Mouse (Mus musculus): ENCODE data around the gene Edc4.
A peak's percentile ranks its signal among the peaks of the same experiment; 100 is the strongest.
"Not testable (repeated sequence)": the region's sequence is repeated elsewhere in the genome, so short reads cannot be mapped to it uniquely, and the experiment has no call there.

The Edc4 gene

DNA sequence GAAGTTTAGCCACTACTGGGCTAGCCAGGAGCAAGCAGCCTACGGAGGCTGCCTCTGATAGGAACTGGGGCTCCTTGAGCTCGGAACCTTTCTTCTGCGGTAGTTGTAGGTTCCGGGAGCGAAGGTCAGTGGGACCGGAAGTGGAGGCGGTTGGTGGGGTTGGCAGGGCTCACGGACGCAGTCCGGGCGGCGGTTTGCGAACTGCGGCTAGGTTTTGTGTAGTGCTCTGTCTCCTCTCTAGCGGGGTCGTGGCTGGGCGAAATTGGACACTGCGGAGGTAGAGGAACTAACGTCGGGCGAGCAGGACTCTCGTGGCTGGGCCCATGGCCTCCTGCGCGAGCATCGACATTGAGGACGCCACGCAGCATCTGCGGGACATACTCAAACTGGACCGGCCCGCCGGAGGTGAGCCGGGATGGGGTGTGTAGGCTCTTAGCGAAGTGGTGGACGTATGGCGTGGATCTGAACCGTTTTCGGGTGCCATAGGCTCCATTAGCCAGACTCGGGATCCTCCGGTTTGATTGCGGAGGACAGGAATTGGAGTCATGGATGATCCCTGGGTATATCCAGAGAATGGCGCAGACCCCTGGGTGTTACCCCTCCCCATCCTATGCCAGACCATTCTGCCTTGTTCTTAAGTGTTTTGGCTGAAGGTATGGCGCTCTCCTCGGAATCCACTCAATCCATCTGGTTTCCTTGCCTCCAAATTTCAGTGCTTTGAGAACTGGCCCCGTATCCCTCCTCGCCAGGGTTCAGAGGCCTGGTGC lies at the start of gene Edc4:
TSS of gene Edc4 (plus strand) at position 128 of the 767 bp plus-strand sequence.
- DNase-seq (ENCODE audit: low read depth), result peak; percentile 94

DNA sequence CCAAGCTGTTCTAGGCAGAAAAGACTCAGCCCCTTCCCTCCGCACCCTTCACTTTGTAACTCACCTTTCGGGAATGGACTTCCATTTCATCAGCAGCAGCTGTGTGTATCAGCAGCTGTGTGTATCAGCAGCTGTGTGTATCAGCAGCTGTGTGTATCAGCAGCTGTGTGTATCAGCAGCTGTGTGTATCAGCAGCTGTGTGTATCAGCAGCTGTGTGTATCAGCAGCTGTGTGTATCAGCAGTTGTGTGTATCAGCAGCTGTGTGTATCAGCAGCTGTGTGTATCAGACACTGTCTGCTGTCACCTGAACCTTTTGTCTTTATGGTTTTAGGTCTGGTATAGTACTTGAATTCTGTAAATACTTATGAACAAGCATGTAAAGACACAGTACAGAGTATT lies 46.9 kb upstream of the Edc4 start:
- DNase-seq (ENCODE audit: low read depth), result not testable (repeated sequence)

DNA sequence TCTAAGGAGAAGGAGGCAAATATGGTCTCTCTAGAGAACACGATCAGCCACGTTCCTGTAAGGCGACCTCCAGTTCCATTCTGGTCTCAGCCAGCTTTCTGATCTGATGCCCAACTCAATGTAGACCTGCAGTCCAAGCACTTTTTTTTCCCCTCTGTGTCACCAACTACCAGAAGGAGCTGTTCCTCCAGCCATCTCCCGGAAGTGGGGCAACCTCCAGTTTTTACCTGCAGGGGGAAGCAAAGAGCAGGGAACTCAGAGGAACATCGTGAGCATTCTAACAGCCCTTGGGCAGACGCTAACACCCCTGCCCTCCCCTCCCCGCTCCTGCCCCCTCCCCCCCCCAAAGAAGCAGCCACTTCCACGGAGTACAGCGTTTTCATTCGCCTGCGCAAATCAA lies 45.4 kb upstream of the Edc4 start:
- peak; percentile 94 for DNase-seq (ENCODE audit: low read depth)

DNA sequence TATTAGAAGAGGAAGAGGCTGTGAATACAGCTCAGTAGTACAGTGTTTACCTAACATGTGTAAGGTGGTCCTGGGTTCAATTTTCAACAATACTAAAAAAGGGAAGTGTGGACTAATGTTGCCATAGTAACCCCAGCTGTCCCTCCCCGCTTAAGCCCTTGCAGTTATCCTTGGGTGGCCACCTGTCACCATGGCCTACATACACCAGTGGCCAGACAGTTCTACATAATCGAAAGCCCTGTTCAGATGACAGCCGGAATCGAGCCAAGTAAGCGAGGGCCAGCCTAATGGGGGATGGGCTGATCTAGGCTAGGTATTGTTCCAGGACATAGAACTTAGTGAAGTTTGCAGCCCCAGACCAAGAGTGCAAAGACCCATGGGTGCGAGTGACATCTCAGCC lies 43.7 kb upstream of the Edc4 start:
- no peak for DNase-seq (ENCODE audit: low read depth)

DNA sequence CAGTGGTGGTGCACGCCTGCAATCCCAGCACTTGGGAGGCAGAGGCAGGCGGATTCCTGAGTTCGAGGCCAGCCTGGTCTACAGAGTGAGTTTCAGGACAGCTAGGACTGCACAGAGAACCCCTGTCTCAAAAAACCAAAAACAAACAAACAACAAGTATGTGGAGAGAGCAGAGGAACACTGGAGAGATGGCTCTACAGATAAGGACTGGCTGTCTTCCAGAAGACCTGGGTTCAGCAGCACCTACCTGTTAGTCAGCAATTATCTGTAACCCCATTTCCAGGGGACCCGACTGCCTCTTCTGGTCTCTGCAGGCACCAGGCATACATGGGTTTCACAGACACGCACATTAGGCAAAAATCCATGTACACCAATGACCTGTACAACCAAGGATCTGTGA lies 41.5 kb upstream of the Edc4 start:
- DNase-seq (ENCODE audit: low read depth), result no peak

DNA sequence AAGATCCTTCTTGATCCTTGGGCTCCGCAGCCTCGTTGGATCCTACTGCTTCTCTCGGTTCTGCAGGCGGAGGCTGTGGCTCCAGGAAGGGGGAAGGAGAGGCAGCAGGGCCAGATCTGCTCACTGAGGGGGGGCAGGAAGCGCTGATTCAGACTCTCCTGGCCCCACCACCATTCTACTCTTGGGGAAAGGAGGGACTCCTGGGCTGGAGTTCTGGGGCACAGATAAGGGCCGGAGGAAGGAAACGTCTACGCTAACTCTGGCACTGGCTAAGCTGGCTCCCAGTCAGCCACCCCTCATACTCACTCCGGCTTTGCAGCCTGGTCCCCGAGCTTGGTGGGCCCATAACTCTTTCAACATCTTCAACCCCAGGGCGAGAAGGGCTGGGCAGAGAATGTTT lies 34.0 kb upstream of the Edc4 start:
- no peak for DNase-seq (ENCODE audit: low read depth)

DNA sequence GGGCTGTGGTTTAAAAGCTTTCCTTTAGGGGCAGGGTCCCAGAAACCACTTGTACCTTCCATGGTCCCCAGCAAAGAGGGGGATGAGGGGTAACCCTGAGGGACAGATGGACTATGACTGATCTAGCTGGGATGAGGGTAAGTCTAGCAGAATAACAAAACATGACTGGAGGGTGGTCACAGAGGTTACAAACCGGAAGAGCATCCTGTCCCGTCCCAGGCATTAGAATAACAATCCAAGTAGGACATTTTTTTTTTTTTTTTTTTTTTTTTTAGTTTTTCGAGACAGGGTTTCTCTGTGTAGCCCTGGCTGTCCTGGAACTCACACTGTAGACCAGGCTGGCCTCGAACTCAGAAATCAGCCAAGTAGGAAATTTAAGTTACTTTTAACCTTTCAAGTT lies 30.7 kb upstream of the Edc4 start:
- no peak for DNase-seq (ENCODE audit: low read depth)

DNA sequence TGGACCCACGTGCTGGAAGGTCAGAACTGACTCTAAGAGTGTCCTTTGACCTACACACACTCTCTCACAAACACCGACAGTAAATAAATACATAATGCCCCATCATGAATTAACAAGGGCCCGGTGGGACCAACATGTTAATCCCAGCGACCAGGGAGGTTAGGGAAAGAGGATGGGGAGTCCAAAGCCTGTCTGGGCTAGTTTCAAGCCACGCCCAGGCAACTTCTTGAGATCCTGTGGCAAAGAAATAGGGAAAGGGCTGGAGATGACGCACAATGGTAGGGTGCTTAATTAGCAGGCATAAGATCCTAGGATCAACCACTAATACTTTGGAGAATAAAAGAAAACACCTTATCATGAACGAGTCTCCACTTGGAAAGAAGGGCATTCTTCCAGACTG lies 30.1 kb upstream of the Edc4 start:
- DNase-seq (ENCODE audit: low read depth), result no peak

DNA sequence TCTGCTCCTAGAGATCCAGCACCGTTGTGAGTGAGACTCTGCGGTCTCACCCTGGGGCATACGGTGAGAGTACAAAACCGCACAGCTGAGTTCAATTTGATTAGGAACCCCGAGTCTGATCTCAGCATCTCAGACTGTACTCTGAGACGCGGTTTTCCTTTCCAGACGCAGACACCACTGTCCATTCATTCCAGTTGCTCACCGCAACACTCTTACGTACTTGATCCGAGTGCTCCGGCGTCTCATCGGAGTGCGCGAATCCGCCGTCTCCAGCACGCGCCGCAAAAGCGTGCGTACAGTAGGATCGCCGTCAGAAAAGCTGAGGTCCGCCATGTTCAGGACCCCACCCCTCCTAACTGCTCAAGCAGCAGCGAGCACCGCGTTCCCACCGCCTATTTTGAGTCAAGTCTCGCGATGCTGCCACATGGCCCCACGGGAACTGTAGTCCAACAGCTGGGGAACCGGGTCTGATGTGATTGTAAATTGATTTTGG lies 29.0 kb upstream of the Edc4 start:
- DNase-seq (ENCODE audit: low read depth), result peak; percentile 94

DNA sequence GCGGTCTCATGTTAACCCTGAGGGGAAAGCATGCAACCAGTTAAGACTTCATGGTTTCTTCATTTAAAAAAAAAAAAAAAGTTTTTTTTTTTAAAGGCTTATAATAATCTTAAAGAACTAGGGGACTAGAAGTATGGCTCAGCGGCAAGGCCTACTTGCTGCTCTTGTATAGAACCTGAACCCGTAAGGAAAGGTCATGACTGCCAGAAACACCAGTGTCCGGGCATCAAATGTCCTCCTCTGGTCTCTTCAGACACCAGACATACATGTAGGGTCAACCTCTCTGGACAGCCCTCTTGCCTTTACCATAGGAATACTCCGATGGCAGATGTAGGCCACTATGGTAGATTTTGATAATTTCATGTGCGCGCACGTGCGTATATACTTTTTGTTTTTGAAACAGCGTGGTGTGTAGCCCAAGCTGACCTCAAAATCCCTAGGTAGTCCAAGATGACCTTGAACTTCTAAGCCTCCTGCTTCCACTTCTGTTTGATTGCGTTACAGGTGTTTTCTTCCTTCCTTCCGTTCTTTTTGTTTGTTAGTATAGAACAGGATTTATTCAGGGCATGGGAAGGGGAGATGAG lies 28.4 kb upstream of the Edc4 start:
- DNase-seq (ENCODE audit: low read depth), result no peak

DNA sequence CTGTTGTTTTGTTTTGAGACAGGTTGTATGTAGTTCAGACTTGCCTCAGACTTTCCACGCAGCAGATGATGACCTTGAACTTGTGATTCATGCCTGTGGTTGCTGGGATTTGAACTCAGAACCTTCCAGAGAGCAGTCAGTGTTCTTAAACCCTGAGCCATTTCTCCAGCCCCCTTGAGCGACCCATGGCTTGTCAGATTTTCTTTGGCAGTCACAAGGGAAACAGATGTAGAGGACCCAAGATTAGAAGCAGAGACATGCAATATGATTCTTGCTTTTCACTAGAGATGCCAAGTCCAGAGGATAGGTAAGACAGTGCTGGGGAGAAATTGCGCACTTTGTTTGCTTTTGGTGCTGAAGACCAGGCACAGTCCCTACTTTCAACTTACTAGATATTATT lies 27.5 kb upstream of the Edc4 start, which contains the start of gene Cenpt:
TSS of gene Cenpt (minus strand) at position 101 of the 400 bp plus-strand sequence.
- DNase-seq (ENCODE audit: low read depth), result no peak

DNA sequence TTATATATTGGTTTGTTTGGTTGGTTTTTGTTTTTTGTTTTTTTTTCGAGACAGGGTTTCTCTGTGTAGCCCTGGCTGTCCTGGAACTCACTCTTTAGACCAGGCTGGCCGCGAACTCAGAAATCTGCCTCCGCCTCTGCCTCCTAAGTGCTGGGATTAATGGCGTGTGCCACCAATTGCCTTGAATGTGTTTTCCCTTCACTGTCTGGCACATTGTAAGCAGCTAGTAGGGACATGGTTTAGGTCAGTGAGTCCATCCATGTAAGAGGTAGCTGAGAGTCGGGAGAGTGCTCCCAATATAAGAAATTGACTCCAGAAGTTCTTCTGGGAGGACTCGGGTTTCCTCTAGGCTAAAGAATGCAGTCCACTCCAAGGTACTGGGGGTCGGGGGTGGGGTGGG lies 26.4 kb upstream of the Edc4 start:
- DNase-seq (ENCODE audit: low read depth), result no peak

DNA sequence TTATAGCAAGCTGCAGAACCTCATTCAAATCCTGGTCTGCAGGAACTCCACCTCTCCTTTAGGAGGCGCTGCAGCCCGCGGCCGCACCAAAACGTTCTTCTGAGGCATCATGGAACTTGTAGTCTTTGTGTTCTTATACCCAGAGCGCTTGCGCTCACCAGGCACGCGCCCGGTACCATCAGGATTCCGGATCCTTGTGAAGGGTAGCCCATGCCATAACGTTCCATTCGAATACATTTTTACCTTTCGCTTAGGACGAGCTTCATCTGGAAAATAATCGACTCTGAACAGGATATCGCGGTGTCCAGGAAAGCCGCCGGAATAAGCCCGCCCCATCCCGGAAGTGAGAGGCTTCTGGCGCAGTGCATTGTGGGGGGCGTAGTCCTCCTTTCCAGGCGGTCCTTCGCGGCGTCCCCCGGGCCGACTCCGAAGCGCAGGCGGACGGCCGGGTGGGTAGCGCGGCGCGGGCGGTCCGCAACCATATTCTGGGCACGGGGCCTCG lies 25.9 kb upstream of the Edc4 start, which contains the start of gene Thap11:
TSS of gene Thap11 (plus strand) at position 418 of the 502 bp plus-strand sequence.
- peak; percentile 97 for DNase-seq (ENCODE audit: low read depth)

DNA sequence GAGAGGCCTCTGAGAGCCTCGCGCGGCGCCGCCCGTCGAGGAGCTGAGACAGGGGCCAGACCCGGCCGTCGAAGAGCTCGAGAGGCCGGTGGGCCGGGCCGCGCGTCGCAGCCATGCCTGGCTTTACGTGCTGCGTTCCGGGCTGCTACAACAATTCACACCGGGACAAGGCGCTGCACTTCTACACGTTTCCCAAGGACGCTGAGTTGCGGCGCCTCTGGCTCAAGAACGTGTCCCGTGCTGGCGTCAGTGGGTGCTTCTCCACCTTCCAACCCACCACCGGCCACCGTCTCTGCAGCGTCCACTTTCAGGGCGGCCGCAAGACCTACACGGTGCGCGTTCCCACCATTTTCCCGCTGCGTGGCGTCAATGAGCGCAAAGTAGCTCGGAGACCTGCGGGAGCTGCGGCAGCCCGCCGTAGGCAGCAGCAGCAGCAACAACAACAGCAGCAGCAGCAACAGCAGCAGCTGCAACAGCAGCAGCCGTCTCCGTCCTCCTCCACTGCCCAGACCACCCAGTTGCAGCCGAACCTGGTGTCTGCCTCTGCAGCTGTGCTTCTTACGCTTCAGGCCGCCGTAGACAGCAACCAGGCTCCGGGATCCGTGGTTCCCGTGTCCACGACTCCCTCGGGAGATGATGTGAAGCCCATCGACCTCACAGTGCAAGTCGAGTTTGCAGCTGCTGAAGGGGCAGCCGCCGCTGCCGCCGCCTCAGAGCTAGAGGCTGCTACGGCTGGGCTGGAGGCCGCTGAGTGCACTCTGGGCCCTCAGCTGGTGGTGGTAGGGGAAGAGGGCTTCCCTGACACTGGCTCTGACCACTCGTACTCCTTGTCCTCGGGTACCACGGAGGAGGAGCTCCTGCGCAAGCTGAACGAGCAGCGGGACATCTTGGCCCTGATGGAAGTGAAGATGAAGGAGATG lies 25.2 kb upstream of the Edc4 start:
- no peak for DNase-seq (ENCODE audit: low read depth)

DNA sequence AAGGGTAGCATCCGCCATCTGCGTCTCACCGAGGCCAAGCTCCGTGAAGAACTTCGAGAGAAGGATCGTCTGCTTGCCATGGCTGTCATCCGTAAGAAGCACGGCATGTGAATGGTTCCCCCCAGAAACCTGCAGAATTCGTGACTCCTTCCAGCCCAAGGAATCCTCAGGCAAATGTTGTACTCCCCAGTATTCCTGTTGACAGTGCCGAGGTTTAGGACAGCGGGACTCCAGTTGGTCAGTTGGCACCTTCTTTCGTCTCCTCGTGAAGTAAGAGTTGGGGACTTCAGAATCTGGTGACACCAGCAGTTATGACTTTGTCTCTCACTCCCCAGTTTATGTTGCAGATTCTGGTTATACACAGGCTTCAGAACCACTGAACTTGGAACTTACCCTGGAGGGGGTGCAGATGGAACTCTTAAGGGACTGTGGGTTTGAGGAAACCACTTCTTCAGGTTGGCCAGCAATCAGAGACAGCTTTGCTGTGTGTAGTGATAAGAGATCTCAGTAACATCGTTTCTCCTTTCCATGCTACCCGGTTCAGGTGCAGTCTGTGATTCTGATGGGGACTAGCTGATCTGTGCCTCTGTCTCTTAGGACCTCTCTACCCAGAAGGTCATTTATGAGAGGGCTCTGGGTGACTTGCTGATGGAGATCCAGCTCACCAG lies 24.4 kb upstream of the Edc4 start:
- DNase-seq (ENCODE audit: low read depth), result peak; percentile 41

DNA sequence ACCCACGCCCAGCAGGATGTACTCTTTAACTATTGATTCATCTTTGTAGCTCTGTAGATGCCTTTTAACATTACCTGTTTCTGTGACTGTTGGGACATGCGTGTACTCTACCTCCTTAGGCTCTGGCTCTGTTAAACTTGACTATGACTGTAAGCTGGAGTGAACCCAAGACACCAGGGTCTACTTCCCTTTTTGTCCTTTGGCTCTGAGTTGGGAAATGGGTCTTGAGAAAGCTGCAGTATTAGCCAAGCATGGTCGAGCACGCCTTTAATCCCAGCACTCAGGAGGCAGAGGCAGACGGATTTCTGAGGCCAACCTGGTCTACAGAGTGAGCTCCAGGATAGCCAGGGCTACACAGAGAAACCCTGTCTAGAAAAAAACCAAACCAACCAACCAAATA lies 22.2 kb upstream of the Edc4 start:
- DNase-seq (ENCODE audit: low read depth), result no peak

DNA sequence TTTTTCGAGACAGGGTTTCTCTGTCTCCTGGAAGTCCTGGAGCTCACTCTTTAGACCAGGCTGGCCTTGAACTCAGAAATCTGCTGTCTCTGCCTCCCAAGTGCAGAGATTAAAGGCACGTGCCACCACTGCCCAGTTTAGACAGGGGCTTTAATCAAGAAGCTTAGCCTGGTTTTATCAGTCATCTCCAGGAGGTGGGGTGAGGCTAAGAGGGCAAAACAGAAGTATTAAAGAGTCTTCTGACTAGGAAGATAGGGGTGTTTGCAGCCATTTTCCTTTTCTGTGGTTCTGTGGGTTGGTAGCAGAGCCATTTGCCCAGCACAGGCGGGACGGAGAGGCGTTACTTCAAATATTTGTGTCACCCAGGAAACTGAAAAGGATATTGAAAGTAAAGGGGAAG lies 21.4 kb upstream of the Edc4 start:
- DNase-seq (ENCODE audit: low read depth), result peak; percentile 52

DNA sequence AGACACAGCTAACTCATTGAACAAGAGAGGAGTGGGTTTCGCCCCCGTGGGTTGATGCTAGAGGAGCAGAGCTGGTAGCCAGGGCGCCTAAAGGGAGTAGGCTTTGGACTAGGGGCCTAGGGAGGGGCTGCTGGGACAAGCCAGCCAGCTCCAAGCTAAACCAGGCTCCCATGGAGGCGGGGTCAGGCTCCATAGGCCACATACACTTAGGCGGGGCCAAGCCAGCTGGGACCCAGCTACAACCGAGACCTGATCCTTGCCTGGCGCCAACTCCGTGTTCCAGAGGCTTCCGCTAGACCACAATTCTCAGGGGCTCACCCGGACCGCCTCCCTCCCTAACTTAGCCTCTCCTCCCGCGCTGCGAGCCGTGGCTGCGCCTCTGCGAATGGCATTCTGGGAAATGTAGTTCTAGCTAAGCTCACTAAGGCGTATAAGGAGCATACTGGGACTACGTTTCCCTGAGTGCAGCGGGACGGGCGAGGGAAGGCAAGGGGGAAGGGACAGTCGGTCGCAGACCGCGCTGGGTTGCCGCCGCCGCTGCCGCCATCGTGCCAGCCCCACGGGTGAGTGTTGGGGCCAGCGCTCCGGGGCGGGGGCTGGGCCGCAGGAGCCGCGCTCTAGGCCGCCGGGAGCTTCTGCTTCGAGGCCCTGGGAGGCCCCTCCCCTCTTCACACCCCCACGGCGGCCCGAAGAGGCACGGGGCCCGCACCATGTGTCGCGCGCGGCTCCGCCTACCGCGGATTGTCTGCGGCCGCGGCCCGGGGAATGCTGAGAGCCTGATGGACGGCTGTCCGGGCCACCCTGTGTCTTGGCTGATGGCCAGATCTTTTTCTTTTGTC lies 20.3 kb upstream of the Edc4 start, which contains the start of gene Nutf2:
TSS of gene Nutf2 (plus strand) at position 438 of the 839 bp plus-strand sequence.
- peak; percentile 95 for DNase-seq (ENCODE audit: low read depth)

DNA sequence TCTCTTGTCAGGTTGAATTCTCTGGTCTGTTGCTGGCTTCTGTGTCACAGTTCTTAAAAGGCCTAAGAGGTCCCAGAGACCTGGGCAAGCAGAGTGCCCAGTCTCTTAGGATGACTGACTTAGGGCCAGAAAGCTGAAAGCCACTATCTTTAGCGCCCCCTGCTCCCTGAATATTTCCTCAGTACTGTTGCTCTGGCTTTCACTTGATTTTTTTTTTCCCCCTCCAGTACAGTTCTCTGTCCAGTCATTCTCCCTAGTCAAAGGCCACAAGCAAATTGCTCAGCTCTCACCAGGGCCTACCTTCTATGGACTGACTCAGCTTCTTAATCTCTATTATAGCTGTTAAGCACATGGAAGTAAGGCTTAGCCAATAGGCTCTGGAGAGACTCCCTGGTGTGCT lies 18.7 kb upstream of the Edc4 start:
- peak; percentile 44 for DNase-seq (ENCODE audit: low read depth)

DNA sequence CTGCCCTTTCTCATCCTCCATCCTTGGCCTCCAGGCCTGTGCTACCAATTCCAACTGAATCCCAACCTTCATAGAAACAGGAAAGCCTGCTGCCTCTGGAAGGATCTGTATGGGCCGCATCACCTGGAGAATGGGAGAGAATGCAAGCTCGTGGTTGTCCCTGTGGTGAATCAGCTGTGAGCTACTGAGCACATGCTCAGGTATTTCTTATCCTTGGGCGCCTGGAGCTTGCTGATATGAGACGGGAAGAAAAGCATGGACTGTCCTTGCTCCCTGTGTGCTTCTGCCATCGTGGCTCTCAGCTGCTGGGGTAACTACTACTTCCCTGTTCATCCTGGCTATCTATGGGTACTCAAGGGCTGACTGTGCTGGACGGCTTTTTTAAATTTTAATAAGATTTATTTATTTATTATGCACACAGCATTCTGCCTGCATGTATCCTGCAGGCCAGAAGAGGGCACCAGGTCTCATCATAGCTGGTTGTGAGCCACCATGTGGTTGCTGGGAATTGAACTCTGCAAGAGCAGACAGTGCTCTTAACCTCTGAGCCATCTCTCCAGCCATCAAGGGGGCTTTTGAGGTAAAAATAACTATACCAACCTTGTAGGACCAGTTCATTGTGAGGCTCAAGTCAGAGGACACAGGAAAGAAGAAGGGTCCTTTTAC lies 14.2 kb upstream of the Edc4 start:
- no peak for DNase-seq (ENCODE audit: low read depth)
